Mouse (Mus musculus): ENCODE results near the gene Arid3c.
"Not testable (repeated sequence)": the region's sequence is repeated elsewhere in the genome, so short reads cannot be mapped to it uniquely, and the experiment has no call there.

The Arid3c gene

DNA sequence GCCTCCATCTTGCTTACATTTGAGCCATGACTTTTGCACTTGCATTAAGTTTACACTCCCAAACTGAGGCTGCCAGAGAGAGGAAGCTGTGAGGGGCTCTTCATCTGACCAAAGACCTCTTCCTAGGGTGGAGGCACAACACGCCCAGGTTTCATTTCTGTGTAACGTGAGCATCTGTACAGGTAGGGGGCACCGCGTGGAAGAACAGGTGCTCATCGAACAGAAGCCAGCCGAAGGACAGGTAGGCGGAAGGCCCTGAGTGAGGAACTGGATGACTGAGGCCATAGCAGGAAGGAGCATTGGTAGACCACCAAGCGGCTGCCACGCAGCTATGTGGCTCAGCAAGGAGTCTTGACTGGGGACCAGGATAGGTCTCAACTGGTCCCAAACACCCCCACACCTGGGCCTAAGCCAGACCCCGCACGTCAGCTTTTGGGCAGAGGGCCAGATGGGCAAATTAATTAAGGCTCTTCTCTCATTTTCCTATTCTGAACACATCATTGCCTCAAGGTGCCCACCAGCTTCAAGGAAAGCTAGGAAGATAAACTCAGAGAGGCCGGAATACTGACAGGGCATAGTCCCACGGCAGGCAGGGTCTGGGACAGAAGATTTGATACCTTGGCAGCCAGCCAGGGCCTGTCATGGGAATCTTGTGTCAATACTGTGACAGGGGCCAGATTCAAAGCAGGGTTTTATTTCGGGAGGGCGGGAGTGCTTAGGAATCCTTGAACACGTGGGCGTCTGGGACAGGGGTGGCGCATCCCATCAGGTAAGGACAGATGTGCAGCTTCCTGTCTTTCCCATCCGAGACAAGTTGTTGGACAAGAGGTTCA is 24.8 kb downstream of the Arid3c start:
- no peak for DNase-seq (ENCODE audit: low read depth)

GRCm38 (mm10) chr4:41704651-41705050 is 26.3 kb downstream of the Arid3c start:
- no peak for DNase-seq (ENCODE audit: low read depth)

DNA sequence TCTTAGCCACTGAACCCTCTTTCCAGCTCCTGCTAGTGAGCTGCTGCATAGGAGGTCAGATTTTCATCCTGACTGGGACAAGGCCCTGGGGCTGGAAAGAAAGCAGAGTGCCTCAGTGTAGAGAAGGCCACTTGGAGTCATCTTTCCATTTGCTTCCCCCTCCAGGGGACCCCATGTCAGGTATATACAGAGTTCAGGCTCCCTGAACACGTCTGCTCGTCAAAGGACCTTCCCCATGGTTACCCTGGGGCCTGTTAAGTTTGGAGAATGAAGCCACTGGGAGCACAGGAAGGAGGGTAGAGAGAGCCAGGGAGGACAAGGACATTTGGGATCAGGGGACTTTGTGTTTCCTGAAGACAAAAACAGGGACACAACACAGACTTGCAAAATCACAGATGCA is 28.7 kb downstream of the Arid3c start:
- not testable (repeated sequence) for DNase-seq (ENCODE audit: low read depth)

GRCm38 (mm10) chr4:41700224-41700623 is 30.7 kb downstream of the Arid3c start:
- DNase-seq (ENCODE audit: low read depth): not testable (repeated sequence)

DNA sequence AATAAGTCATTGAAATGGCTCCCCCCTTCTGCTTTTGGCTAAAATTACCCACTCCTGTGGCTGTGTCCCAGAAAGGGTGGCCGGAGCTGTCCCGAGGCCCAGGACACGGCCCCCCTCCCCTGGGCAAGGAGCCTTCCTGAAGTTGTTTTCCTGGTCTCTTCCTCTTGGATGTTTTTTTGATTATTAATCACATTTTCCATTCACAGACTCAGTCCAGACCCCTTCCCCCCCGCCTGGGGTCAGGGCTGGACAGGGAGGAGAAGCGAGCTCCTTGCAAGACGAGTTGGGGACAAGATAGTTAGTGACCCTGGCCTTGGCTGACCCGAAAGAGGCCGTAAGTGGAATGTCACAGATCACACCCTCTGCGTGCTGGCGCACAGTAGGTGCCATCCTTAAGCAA is 31.2 kb downstream of the Arid3c start, which contains the start of gene Il11ra1:
Gene Il11ra1, plus strand, starts transcription at position 207 of the 400 bp plus-strand sequence.
- DNase-seq (ENCODE audit: low read depth): not testable (repeated sequence)

DNA sequence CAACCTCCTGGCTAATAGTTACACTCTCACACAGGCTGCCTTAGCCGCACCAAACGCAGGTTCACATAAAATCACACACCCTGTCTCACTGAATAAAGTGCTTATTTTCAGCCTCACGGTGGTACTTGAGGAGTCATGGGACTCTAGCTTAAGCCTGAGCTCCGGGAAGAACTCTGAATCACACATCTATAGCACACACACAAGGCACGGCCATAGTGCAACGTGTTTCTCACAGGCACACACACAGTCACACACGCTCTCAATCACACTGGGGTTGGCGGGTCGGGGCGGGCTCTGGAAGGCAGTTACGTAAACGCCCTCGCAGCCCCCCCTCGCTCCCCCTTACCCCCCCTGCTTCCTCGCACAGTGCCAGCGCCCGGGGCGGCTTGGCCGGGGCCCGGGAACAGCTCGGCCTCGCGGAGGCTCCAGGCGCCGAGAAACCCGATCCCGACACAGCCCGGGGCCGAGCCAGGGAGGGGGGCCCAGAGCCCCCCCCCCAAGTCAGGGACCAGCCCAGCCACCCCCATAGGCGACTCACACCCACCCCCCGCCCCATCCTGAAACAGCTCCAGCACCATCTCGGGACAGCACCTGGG is 32.4 kb downstream of the Arid3c start:
- DNase-seq (ENCODE audit: low read depth): not testable (repeated sequence)

- not testable (repeated sequence) for DNase-seq (ENCODE audit: low read depth)
Measured at GRCm38 (mm10) chr4:41696930-41697841, 33.8 kb downstream of the Arid3c start, which contains the start of gene Cntfr. TSS of gene Cntfr (minus strand) at chr4:41697089.

DNA sequence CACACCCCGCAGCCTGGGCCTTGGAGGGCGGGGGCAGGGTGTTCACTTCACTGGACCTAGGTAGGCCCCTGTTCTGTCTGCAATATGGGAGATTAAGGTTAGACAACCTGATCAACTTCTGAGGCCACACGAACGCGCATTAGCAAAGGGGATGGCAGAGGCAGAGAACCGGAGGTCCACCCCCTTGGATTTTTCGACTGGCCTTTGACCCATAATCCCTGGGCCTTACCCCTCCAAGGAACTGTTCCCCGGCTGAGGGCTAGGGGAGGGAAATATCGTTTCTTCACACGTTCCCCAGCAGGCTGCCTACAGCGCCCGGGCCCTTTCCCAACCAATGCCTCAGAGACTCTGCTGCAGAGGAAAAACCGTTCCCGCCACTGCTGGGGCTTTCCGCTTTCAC is 34.5 kb downstream of the Arid3c start:
- DNase-seq (ENCODE audit: low read depth): not testable (repeated sequence)

- not testable (repeated sequence) for DNase-seq (ENCODE audit: low read depth)
Measured at GRCm38 (mm10) chr4:41695800-41696199, 35.1 kb downstream of the Arid3c start.

- DNase-seq (ENCODE audit: low read depth): not testable (repeated sequence)
Measured at GRCm38 (mm10) chr4:41693511-41693910, 37.4 kb downstream of the Arid3c start.

DNA sequence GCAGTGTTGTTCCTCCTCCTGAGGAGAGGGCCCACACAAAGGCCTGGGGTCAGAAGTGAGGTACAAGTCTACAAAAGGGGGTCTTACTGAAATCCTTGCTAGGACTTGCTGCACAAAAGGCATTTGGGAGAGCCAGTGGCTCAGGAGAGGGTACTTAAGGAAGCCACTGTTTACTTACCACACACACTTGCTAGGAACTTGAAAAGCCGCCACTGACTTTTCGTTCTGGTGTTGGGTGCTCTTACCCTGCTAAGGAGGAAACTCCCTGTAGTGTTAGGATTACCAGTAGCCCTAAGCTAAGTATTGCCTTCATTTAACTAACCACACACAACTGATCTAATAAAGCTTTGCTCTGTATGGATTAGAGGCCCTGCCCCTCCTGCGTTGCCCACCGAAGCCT is 40.9 kb downstream of the Arid3c start:
- not testable (repeated sequence) for DNase-seq (ENCODE audit: low read depth)

DNA sequence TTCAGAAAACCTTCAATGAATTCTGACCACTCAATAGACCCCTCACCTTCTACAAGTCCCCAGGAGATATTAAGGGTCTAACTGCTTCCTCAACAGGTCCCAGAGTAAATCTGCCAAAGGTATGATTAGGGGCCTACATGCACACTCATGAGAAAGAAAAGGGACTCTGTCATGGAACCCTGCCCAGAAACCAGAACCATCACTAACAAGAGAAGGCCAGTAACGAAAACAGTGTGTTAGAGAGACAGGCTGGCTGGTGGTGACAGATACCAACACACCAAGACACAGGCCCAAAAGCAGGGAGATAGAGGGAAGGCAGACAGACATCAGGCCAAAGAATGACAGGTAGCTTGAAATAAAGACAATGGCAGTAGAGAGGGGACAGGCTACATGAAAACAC is 42.4 kb downstream of the Arid3c start:
- not testable (repeated sequence) for DNase-seq (ENCODE audit: low read depth)

- DNase-seq (ENCODE audit: low read depth): not testable (repeated sequence)
Measured at GRCm38 (mm10) chr4:41685882-41686492, 45.0 kb downstream of the Arid3c start.

DNA sequence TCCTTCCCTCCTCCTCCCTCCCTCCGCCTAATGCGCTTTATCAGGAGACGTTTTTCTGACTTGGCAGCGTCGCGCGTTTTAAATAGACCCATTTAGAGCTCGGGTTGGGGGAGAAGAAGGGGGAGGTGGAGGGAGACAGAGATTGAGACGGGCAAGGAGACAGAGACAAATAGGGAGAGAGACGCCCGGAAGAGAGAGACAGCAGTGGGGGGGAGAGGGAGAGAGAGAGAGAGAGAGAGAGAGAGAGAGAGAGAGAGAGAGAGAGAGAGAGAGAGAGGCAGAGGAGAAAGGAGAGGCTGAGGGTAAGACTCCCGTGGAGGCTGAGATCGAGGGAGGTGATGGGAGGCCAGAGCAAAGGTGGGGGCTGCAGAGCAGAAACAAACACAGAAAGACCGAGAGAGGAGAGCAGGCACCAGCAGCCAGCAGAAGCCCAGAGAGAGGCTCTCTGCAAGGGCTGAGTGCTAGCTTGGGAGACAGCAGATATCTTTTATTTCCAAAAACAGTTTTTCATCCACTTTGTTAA is 46.0 kb downstream of the Arid3c start:
- DNase-seq (ENCODE audit: low read depth): not testable (repeated sequence)

GRCm38 (mm10) chr4:41684131-41684930 is 46.6 kb downstream of the Arid3c start:
- DNase-seq (ENCODE audit: low read depth): not testable (repeated sequence)

GRCm38 (mm10) chr4:41683303-41683702 is 47.6 kb downstream of the Arid3c start:
- DNase-seq (ENCODE audit: low read depth): not testable (repeated sequence)

GRCm38 (mm10) chr4:41682789-41683188 is 48.2 kb downstream of the Arid3c start:
- DNase-seq (ENCODE audit: low read depth): no peak

DNA sequence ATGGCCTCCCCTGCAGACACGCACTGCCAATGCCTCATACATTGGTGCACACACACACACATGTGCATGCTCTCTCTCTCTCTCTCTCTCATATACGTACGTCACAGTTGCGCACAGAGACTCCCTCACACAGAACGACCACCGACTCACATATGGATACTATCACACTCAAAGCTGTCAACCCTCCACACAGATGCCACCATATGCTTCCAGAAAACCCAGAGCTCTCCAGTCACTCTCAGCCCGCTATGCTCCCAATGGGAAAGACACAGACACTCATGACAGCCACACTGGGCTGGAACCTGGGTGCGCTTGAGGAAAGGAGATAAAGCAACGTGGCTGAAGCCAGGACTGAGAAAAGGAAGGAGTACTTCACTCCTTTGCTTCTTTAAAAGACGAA is 49.0 kb downstream of the Arid3c start:
- no peak for DNase-seq (ENCODE audit: low read depth)

DNA sequence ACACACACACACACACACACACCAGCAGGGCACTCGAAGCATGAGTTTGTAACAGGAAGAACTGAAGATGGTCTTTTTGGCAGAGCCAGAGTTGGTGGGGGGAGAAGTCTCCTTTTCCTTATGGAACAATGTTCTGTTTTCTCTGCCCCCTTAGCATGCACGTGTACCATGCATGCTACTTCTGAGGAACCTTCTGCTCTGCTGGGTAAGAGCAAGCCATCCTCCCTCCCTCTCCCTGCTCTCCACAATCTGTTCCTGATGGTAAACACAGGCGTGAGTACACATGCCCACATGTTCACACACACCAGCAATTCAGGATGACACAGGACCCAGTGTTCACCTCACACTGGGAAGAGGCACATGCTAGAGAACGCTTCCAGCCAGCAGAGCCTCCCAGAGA is 49.8 kb downstream of the Arid3c start:
- no peak for DNase-seq (ENCODE audit: low read depth)

- no peak for DNase-seq (ENCODE audit: low read depth)
Measured at GRCm38 (mm10) chr4:41679291-41679690, 51.7 kb downstream of the Arid3c start.

GRCm38 (mm10) chr4:41678863-41679262 is 52.1 kb downstream of the Arid3c start:
- no peak for DNase-seq (ENCODE audit: low read depth)

Data from fibroblast of lung, adult 2 months (primary cell).